Mouse (Mus musculus): Measurements from ENCODE around the gene Ddx11. TPM values are rescaled to one million over a fixed set of nuclear protein-coding genes. Genes with fewer than 3 reads are reported as not detected.
A peak's percentile ranks its signal among the peaks of the same experiment; 100 is the strongest.

Gene Ddx11
- polyA plus RNA-seq, 1 experiment from 2014 or later, result 18.0 TPM

GRCm38 (mm10) chr17:66100566-66101379, 22.5 kb upstream of the Ddx11 start:
- peak; percentile 71; the same call in 1 of the 2 replicates for ATAC-seq
- WGBS, result under 1% methylated on average over 41 of the region's 41 CpGs

GRCm38 (mm10) chr17:66101380-66102330, 21.7 kb upstream of the Ddx11 start, which contains the start of gene Ndufv2:
Gene Ndufv2 (minus strand): TSS chr17:66101559.
- ATAC-seq, result peak; percentile 100
- under 1% methylated on average over 67 of the region's 67 CpGs for WGBS
- H3K36me3 ChIP-seq, result no peaks in the 10 kb centered on the region
- H3K27me3 ChIP-seq (replicated peaks), result no peaks in the 10 kb centered on the region
- peak within 1 kb of the TSS; percentile 71 for H3K4me3 ChIP-seq (replicated peaks)
- peak within 1 kb of the TSS; percentile 72 for H3K4me2 ChIP-seq (replicated peaks)
- peak within 1 kb of the TSS; percentile 77 for H3K9ac ChIP-seq
- peaks cover 2% of the 10 kb centered on the region for H3K4me1 ChIP-seq (replicated peaks)
- no peaks in the 10 kb centered on the region for H3K9me3 ChIP-seq
- peak within 1 kb of the TSS; percentile 94 for H3K27ac ChIP-seq

More at GRCm38 (mm10) chr17:66100566-66101379, 22.5 kb upstream of the Ddx11 start:
- peaks cover 2% of the 10 kb centered on the region; the same call in 1 of the 2 replicates for H3K4me1 ChIP-seq (replicated peaks)
- peak overlapping the region; percentile 77 for H3K9ac ChIP-seq
- H3K4me3 ChIP-seq (replicated peaks), result peak overlapping the region; percentile 71
- no peaks in the 10 kb centered on the region for H3K27me3 ChIP-seq (replicated peaks)
- H3K27ac ChIP-seq, result peak overlapping the region; percentile 94
- H3K36me3 ChIP-seq, result no peaks in the 10 kb centered on the region
- H3K9me3 ChIP-seq, result no peaks in the 10 kb centered on the region
- H3K4me2 ChIP-seq (replicated peaks), result peak overlapping the region; percentile 72

GRCm38 (mm10) chr17:66104076-66104475, 19.2 kb upstream of the Ddx11 start:
- Histone ChIP-seq H3K36me3 (no peaks in the 10 kb centered on the region), H3K9me3 (no peaks in the 10 kb centered on the region), H3K27ac (no peak overlapping the region), H3K9ac (no peak overlapping the region), H3K4me1 (replicated peaks) (peaks cover 2% of the 10 kb centered on the region), H3K4me3 (replicated peaks) (no peak overlapping the region), H3K4me2 (replicated peaks) (no peak overlapping the region), H3K27me3 (replicated peaks) (no peaks in the 10 kb centered on the region)
- 84% methylated on average over 7 of the region's 7 CpGs for WGBS
- ATAC-seq, result no peak

- Histone ChIP-seq H3K27ac (no peak overlapping the region), H3K27me3 (replicated peaks) (no peaks in the 10 kb centered on the region), H3K4me2 (replicated peaks) (no peak overlapping the region), H3K36me3 (no peaks in the 10 kb centered on the region), H3K4me3 (replicated peaks) (no peak overlapping the region), H3K9ac (no peak overlapping the region), H3K4me1 (replicated peaks) (peaks cover 2% of the 10 kb centered on the region; the same call in 1 of the 2 replicates), H3K9me3 (no peaks in the 10 kb centered on the region)
- 48% methylated on average over 10 of the region's 10 CpGs for WGBS
- no peak for ATAC-seq
Observed at GRCm38 (mm10) chr17:66106601-66107267, 16.6 kb upstream of the Ddx11 start.

GRCm38 (mm10) chr17:66107466-66107865, 15.9 kb upstream of the Ddx11 start:
- H3K9me3 ChIP-seq, result no peaks in the 10 kb centered on the region
- peaks cover 6% of the 10 kb centered on the region for H3K4me1 ChIP-seq (replicated peaks)
- no peak overlapping the region for H3K27ac ChIP-seq
- no peak overlapping the region for H3K9ac ChIP-seq
- no peak overlapping the region for H3K4me3 ChIP-seq (replicated peaks)
- H3K4me2 ChIP-seq (replicated peaks), result no peak overlapping the region
- H3K36me3 ChIP-seq, result no peaks in the 10 kb centered on the region
- no peaks in the 10 kb centered on the region for H3K27me3 ChIP-seq (replicated peaks)
- ATAC-seq, result no peak
- 75% methylated on average over 8 of the region's 8 CpGs for WGBS

- H3K36me3 ChIP-seq, result no peaks in the 10 kb centered on the region
- H3K9me3 ChIP-seq, result no peaks in the 10 kb centered on the region
- H3K4me3 ChIP-seq (replicated peaks), result no peak overlapping the region
- H3K4me2 ChIP-seq (replicated peaks), result no peak overlapping the region
- 88% methylated on average over 4 of the region's 4 CpGs for WGBS
- H3K27ac ChIP-seq, result no peak overlapping the region
- H3K4me1 ChIP-seq (replicated peaks), result peaks cover 9% of the 10 kb centered on the region
- no peak overlapping the region for H3K9ac ChIP-seq
- ATAC-seq, result no peak
- no peaks in the 10 kb centered on the region for H3K27me3 ChIP-seq (replicated peaks)
Observed at GRCm38 (mm10) chr17:66108198-66108597, 15.1 kb upstream of the Ddx11 start.

GRCm38 (mm10) chr17:66110746-66111145, 12.6 kb upstream of the Ddx11 start:
- no peak; the same call in 1 of the 2 replicates for ATAC-seq
- H3K4me2 ChIP-seq (replicated peaks), result peak overlapping the region; percentile 62
- 21% methylated on average over 6 of the region's 6 CpGs for WGBS
- peak overlapping the region; percentile 36; the same call in 1 of the 2 replicates for H3K9ac ChIP-seq
- peak overlapping the region; percentile 32 for H3K27ac ChIP-seq
- no peaks in the 10 kb centered on the region for H3K9me3 ChIP-seq
- no peaks in the 10 kb centered on the region for H3K27me3 ChIP-seq (replicated peaks)
- H3K4me1 ChIP-seq (replicated peaks), result peaks cover 9% of the 10 kb centered on the region
- H3K4me3 ChIP-seq (replicated peaks), result peak overlapping the region; percentile 96
- H3K36me3 ChIP-seq, result peaks cover 18% of the 10 kb centered on the region

GRCm38 (mm10) chr17:66111402-66111959, 11.8 kb upstream of the Ddx11 start, which contains the start of gene Washc1:
Gene Washc1 (plus strand): TSS chr17:66111545.
- Histone ChIP-seq H3K27me3 (replicated peaks) (no peaks in the 10 kb centered on the region), H3K9ac (peak within 1 kb of the TSS; percentile 87), H3K4me1 (replicated peaks) (peaks cover 9% of the 10 kb centered on the region), H3K4me2 (replicated peaks) (peak within 1 kb of the TSS; percentile 62), H3K36me3 (peaks cover 25% of the 10 kb centered on the region), H3K4me3 (replicated peaks) (peak within 1 kb of the TSS; percentile 96), H3K27ac (peak within 1 kb of the TSS; percentile 83), H3K9me3 (no peaks in the 10 kb centered on the region)
- WGBS, result under 1% methylated on average over 41 of the region's 41 CpGs
- peak; percentile 99 for ATAC-seq

GRCm38 (mm10) chr17:66112166-66112565, 11.2 kb upstream of the Ddx11 start:
- Histone ChIP-seq H3K9ac (peak overlapping the region; percentile 87), H3K36me3 (peaks cover 32% of the 10 kb centered on the region), H3K9me3 (no peaks in the 10 kb centered on the region), H3K4me3 (replicated peaks) (peak overlapping the region; percentile 96), H3K4me1 (replicated peaks) (peaks cover 9% of the 10 kb centered on the region), H3K27ac (no peak overlapping the region), H3K4me2 (replicated peaks) (peak overlapping the region; percentile 62), H3K27me3 (replicated peaks) (no peaks in the 10 kb centered on the region)
- no peak for ATAC-seq
- WGBS, result 25% methylated on average over 4 of the region's 4 CpGs

GRCm38 (mm10) chr17:66118991-66119390, 4.3 kb upstream of the Ddx11 start:
- Histone ChIP-seq H3K36me3 (peaks cover 50% of the 10 kb centered on the region), H3K27me3 (replicated peaks) (no peaks in the 10 kb centered on the region), H3K9me3 (no peaks in the 10 kb centered on the region), H3K4me1 (replicated peaks) (no peaks in the 10 kb centered on the region), H3K27ac (no peak overlapping the region), H3K9ac (no peak overlapping the region), H3K4me3 (replicated peaks) (no peak overlapping the region), H3K4me2 (replicated peaks) (no peak overlapping the region)
- ATAC-seq, result no peak
- WGBS, result 90% methylated on average over 8 of the region's 8 CpGs

- H3K4me3 ChIP-seq (replicated peaks), result no peak overlapping the region
- 0 out of 2 replicates have a peak, but pooled peaks cover 3% of the 10 kb centered on the region for H3K4me1 ChIP-seq (replicated peaks)
- H3K9me3 ChIP-seq, result no peaks in the 10 kb centered on the region
- no peak overlapping the region for H3K9ac ChIP-seq
- no peak overlapping the region for H3K27ac ChIP-seq
- peaks cover 36% of the 10 kb centered on the region for H3K36me3 ChIP-seq
- no peaks in the 10 kb centered on the region for H3K27me3 ChIP-seq (replicated peaks)
- ATAC-seq, result no peak
- 58% methylated on average over 1 of the region's 1 CpGs for WGBS
- no peak overlapping the region for H3K4me2 ChIP-seq (replicated peaks)
Observed at GRCm38 (mm10) chr17:66120701-66121100, 2.6 kb upstream of the Ddx11 start.

Data from intestine, embryonic 15.5 days (tissue).